Mouse (Mus musculus) hindbrain, embryonic 15.5 days (tissue): ENCODE measurements around the gene Gm8947. TPM values are rescaled to one million over a fixed set of nuclear protein-coding genes. Genes with fewer than 3 reads are reported as not detected.
"Not testable (repeated sequence)": the region's sequence is repeated elsewhere in the genome, so short reads cannot be mapped to it uniquely, and the experiment has no call there.

Source experiments
- ATAC-seq: fragments of 200-750 bp; cut with Nextera tagmentation; 2 replicates; pipeline ENCODE4 v1.8.0; 2017; ENCODE audit warnings: low read depth, moderate number of reproducible peaks, moderate TSS enrichment; ENCODE audit not compliant: low FRiP score
- H3K27ac ChIP-seq: fragments of 300-500 bp; sonication (generic); replicated peaks from 2 replicates; pipeline ENCODE4 v1.5.1; 2015; ENCODE audit warnings: mild to moderate bottlenecking, inconsistent platforms
- H3K27me3 ChIP-seq: fragments of 300-500 bp; sonication (generic); 2 replicates; pipeline ENCODE4 v1.6.1; 2015; ENCODE audit warnings: control low read depth, inconsistent platforms
- H3K36me3 ChIP-seq: fragments of 300-500 bp; sonication (generic); 2 replicates; pipeline ENCODE4 v1.6.1; 2015; ENCODE audit warnings: control low read depth, inconsistent platforms
- H3K4me1 ChIP-seq: fragments of 300-500 bp; sonication (generic); replicated peaks from 2 replicates; pipeline ENCODE4 v1.6.1; 2015; ENCODE audit warnings: control low read depth, inconsistent platforms
- H3K4me2 ChIP-seq: fragments of 300-500 bp; sonication (generic); 2 replicates; pipeline ENCODE4 v1.6.1; 2015; ENCODE audit warnings: moderate library complexity, mild to moderate bottlenecking, inconsistent platforms
- H3K4me3 ChIP-seq: fragments of 300-500 bp; sonication (generic); 2 replicates; pipeline ENCODE4 v1.5.1; 2015; ENCODE audit warnings: mild to moderate bottlenecking, inconsistent platforms
- H3K9ac ChIP-seq: fragments of 300-500 bp; sonication (generic); 2 replicates; pipeline ENCODE4 v1.6.1; 2015; ENCODE audit warnings: inconsistent platforms
- H3K9me3 ChIP-seq: fragments of 300-500 bp; sonication (generic); 2 replicates; pipeline ENCODE4 v1.6.1; 2016; ENCODE audit warnings: control low read depth, inconsistent platforms
- WGBS: fragments of 180-500 bp; shearing (Covaris S2); methylation state at CpG from one replicate; pipeline ENCODE4 v1.1.7; 2015; 5-methylcytosine and 5-hydroxymethylcytosine counted together
- polyA plus RNA-seq: library from polyadenylated mRNA; unstranded; fragments of >200 nt; fragmentation: Nextera tagmentation; extraction: Ambion mirVana; gene quantifications from 2 replicates; pipeline ENCODE4 v1.2.1, GENCODE M21; 2015

Gene Gm8947
- polyA plus RNA-seq, 1 experiment from 2014 or later: not detected

DNA sequence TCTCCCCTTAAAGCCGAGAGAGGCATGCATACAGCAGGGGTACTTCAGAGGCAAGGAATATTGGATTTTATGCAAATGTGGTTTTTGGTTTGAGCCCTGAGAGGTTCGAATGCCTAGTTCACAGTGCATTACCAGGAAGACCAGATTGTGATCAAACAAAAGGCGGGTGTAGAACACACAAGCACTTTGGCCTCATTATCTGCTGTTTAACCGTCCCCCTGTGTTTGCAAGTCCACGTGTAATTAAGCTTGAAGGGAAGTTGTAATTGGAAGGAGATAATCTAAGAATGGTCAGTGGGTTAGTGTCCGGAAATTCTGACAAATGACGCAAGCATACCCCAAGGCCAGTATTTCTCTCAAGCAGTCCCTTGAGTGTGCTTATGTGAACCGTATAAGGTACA is 26.1 kb upstream of the Gm8947 start:
- Histone ChIP-seq H3K4me2 (no peak overlapping the region), H3K4me1 (peaks cover 13% of the 10 kb centered on the region), H3K9me3 (no peaks in the 10 kb centered on the region), H3K27ac (no peak overlapping the region), H3K27me3 (no peaks in the 10 kb centered on the region), H3K9ac (no peak overlapping the region), H3K4me3 (no peak overlapping the region), H3K36me3 (no peaks in the 10 kb centered on the region)
- WGBS: 38% methylated on average over 8 of the region's 8 CpGs
- ATAC-seq: no peak

DNA sequence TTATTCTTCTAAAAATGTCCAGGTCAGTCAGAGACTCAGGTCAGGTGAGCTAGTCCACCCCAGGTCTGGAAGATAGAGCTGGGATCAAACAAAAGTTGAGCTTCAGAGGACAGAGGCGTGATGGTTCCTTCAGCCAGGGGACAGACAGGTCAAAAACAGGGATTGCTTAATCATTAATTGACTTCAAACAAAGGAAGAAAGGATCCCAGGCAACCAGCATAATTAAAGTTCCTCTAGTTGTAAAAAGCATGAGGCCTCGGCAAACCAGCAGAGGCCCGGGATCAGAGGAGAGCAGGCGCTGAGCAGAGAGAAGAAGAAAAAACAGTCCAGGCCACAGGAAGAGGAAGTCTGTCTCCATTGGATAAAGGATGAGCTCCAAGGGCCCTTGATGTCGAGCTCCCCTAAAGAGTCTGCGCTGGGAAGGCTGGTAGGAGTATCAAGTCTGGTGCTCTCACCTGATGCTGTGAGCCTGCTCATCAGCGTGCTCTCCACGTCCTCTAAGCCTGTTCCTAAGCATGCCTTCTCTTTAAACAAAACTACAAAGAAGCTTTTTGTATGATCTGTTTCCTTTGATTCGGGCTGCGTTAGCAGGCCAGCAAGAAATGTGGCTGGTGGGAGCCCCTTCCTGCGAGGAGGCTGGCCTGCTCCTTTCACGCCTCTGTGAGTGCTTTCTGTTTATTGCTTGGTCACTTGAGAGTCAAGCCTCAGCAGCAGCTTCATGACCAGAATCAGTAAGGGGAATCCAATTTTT is 24.7 kb upstream of the Gm8947 start:
- Histone ChIP-seq H3K9ac (no peak overlapping the region), H3K4me2 (no peak overlapping the region), H3K27ac (no peak overlapping the region), H3K4me3 (no peak overlapping the region), H3K36me3 (no peaks in the 10 kb centered on the region), H3K27me3 (no peaks in the 10 kb centered on the region), H3K4me1 (peaks cover 13% of the 10 kb centered on the region), H3K9me3 (no peaks in the 10 kb centered on the region)
- peak; percentile 76; the same call in 1 of the 2 replicates for ATAC-seq
- 18% methylated on average over 12 of the region's 12 CpGs for WGBS

DNA sequence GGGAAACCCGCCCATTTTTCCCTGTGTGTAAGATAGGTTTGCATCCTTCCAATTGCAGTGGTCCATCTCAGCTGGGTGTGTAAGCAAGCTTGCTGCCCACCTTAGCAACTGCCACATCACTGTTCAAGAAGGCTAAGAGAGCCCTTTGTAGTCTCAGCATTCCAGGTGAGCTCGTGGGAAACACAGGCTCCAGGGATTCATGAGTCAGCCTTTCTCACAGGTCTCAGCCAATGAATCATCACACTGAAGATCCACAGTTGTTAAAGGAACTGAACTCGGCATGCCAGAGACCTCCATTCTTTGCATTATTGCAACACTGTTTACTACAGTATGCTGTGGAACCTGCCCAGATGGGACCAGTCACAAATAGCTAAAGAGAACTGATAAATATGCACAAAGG is 23.5 kb upstream of the Gm8947 start:
- H3K27me3 ChIP-seq: no peaks in the 10 kb centered on the region
- no peak for ATAC-seq
- H3K27ac ChIP-seq: no peak overlapping the region
- no peak overlapping the region for H3K4me3 ChIP-seq
- H3K9me3 ChIP-seq: no peaks in the 10 kb centered on the region
- H3K4me2 ChIP-seq: no peak overlapping the region
- WGBS: 77% methylated on average over 3 of the region's 3 CpGs
- H3K36me3 ChIP-seq: no peaks in the 10 kb centered on the region
- H3K4me1 ChIP-seq: peaks cover 13% of the 10 kb centered on the region
- no peak overlapping the region for H3K9ac ChIP-seq

DNA sequence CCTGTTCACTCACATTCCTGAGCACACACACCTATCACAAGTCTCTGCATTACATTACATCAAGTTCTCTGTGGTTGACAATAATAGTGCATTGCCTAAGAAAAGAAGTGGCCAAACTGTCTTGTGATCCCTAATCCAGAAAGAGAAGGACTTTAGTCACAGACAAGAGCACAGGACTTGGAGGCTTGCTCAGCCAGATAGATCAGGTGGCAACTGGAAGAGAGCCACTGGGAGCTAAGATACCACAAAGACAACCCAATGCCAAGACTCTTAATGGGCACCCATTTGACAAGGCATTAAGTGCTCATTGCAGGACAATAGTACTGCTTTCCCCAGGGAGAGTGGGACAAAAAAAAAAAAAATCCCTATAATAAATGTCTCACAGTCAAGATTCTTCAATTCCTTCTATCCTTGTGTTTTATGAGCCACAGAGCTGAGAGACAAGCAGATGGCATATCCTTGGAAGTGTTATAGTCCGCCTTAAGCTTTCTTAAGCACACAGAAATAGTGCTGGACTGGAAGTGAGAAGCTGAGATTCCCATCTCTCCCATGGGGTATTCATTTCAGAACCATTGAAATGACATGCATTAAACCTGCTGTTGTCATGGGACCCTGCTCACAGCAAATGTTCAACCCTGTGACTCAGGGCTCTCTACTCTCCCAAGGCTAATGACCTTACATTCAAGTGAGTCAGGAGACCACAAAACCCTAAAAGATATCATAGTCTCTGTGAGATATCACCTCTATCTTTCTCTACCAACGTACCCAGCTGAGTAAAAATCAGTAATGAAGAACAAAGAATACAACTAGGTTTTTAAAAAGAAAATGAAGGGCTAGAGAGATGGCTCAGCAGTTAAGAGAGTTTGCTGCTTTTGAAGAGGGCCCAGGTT is 20.4 kb upstream of the Gm8947 start:
- Histone ChIP-seq H3K4me1 (peaks cover 13% of the 10 kb centered on the region), H3K4me2 (no peak overlapping the region), H3K36me3 (no peaks in the 10 kb centered on the region), H3K9me3 (no peaks in the 10 kb centered on the region), H3K27me3 (no peaks in the 10 kb centered on the region), H3K9ac (no peak overlapping the region), H3K4me3 (no peak overlapping the region), H3K27ac (no peak overlapping the region)
- ATAC-seq: no peak
- 80% methylated on average over 2 of the region's 2 CpGs for WGBS

DNA sequence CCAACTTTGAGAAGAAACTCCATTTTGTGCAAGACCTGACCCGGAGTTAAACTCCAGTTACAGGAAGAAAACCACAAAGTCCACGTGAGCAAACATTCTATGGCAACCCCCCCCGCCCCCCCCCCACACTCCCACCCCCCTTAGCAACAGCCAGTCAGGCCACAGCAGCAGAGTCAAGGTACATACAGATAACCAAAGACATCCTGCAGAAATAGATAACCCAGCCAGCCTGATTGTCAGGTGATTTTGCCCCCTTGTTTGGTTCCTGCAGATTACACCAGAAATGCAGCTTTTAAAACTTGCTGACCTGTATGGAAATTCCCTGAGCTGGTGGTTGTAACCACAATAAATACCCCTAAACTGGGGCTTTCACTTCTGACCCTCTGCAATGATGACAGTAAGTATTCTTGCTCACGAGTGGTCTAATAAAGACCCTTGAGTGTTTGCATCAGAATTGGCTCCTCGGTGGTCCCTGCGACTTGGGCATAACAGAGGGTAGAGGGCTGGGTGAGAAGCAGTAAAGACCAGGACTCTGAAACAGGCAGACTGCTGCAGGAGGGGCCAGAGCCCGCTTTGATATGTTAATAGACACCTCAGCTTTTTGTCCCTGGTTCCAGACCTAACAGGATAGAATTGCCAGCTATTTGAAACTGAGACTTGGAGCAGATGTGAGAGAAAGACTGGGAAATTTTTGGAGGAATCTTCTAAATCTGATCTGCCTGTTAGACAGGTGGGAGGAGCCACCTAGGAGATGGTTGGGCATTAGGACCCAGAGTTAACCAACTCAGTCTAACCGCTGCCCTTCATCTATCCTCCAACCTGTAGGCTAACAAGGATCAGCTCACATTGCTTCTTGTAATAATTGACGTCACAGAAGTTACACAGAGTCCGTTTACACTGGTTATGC is 14.9 kb upstream of the Gm8947 start:
- peak overlapping the region; percentile 50 for H3K4me2 ChIP-seq
- H3K4me1 ChIP-seq: peaks cover 11% of the 10 kb centered on the region; the same call in 1 of the 2 replicates
- peak overlapping the region; percentile 31 for H3K4me3 ChIP-seq
- H3K27me3 ChIP-seq: no peaks in the 10 kb centered on the region
- WGBS: 6% methylated on average over 10 of the region's 10 CpGs
- ATAC-seq: peak; percentile 75
- H3K9me3 ChIP-seq: no peaks in the 10 kb centered on the region
- no peaks in the 10 kb centered on the region for H3K36me3 ChIP-seq
- no peak overlapping the region for H3K27ac ChIP-seq
- H3K9ac ChIP-seq: no peak overlapping the region

DNA sequence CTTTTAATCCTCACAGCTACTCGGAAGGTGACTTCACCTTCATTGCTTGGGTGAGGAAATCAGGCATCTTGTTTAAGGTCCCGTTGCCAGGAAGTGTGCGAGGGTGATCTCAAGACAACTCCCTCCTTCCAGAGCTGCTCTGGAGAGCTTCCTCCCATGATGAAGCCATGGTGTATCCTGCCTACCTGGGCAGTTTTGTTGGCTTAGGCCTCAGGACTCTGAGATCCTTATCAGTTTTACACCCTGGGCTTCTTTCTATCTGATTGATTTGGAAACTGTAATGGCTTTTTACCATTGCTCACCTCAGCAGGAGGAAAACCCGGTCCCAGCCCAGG is 14.3 kb upstream of the Gm8947 start:
- Histone ChIP-seq H3K4me2 (peak overlapping the region; percentile 50), H3K27me3 (no peaks in the 10 kb centered on the region), H3K9me3 (no peaks in the 10 kb centered on the region), H3K4me3 (peak overlapping the region; percentile 31), H3K4me1 (peaks cover 11% of the 10 kb centered on the region; the same call in 1 of the 2 replicates), H3K9ac (no peak overlapping the region), H3K27ac (no peak overlapping the region; the same call in 1 of the 2 replicates), H3K36me3 (no peaks in the 10 kb centered on the region)
- ATAC-seq: 0 out of 2 replicates have a peak, but pooled peaks have one; percentile 23
- WGBS: 8% methylated on average over 4 of the region's 4 CpGs

DNA sequence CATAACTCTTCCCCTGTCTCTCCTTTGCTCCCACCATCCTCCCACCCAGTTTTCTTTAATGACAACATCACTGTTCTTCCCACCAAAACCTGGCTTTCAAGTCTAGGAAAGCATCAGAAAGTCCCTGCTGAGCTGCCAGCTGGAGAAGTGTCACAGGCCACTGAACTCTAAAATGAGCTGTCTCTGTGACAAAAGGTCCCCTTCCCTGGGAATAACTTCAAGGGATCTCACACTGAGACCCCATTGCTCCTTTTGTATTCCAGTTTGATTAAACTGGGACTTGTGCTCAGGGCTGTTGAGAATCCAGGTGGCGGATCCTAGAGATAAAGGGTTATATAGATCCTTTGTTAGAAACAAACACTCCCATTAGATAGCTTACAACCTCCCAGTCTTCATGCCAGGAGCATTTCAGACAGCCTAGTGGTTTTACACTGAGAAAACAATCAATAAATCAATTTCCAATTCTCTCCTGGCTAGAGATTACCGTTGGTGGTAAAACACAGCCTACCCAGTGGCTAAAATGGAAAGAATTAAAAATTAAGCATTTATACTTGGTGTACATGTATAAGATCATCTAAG is 13.6 kb upstream of the Gm8947 start:
- no peak overlapping the region for H3K27ac ChIP-seq
- H3K4me1 ChIP-seq: peaks cover 11% of the 10 kb centered on the region; the same call in 1 of the 2 replicates
- H3K4me3 ChIP-seq: no peak overlapping the region
- 10% methylated on average over 2 of the region's 2 CpGs for WGBS
- no peak overlapping the region for H3K4me2 ChIP-seq
- ATAC-seq: peak; percentile 15; the same call in 1 of the 2 replicates
- H3K36me3 ChIP-seq: no peaks in the 10 kb centered on the region
- no peak overlapping the region for H3K9ac ChIP-seq
- no peaks in the 10 kb centered on the region for H3K9me3 ChIP-seq
- H3K27me3 ChIP-seq: no peaks in the 10 kb centered on the region

DNA sequence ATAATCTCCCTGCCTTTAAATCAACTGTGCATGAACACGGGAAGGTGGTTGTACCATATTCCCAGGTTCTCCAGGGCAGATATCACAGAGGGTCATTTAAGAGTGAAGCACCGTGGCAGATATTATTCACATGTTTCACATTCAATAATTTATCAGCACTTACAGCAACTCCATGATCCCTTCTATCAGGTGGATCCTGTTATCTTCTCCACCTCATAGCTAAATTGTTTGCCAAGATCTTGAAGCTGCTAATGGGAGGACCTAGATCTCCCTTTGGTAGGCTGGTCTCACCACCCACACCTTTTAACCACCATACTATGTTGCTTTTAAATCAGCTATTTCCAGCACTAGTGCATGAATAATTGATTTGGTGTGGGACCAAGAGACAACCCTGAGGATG is 12.0 kb upstream of the Gm8947 start:
- H3K9me3 ChIP-seq: no peaks in the 10 kb centered on the region
- no peak overlapping the region for H3K27ac ChIP-seq
- peaks cover 11% of the 10 kb centered on the region; the same call in 1 of the 2 replicates for H3K4me1 ChIP-seq
- no peak overlapping the region for H3K4me3 ChIP-seq
- no peak for ATAC-seq
- H3K9ac ChIP-seq: no peak overlapping the region
- H3K4me2 ChIP-seq: no peak overlapping the region
- 89% methylated on average over 2 of the region's 2 CpGs for WGBS
- H3K36me3 ChIP-seq: no peaks in the 10 kb centered on the region
- H3K27me3 ChIP-seq: no peaks in the 10 kb centered on the region

DNA sequence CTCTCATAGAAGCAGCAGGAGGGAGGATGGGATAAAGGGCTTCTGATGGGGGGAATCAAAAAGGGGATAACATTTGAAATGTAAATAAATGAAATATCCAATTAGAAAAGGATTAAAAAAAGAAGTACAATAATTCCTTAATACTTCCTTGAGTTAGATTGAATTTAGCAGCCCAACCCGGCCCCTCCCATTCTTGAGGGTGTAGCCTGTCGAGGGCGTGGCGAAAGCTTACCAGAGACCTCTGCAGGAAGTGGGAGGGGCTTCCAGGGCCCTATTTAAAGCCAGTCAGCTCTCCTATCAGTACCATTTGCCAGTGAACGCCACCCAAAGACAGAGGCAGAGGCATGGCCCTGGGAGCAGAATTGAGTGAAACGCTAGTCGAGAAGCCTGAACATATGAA is 9.9 kb upstream of the Gm8947 start, which contains the start of gene Gm47985:
Gene Gm47985 (plus strand): TSS at position 272 of the 400 bp plus-strand sequence.
- not testable (repeated sequence) for H3K9me3 ChIP-seq, H3K27ac ChIP-seq, H3K27me3 ChIP-seq, H3K4me3 ChIP-seq, H3K9ac ChIP-seq, ATAC-seq, H3K36me3 ChIP-seq, H3K4me2 ChIP-seq
- WGBS: no CpG with 5 or more reads among the region's 7 CpGs
- H3K4me1 ChIP-seq: peaks cover 11% of the 10 kb centered on the region; the same call in 1 of the 2 replicates

DNA sequence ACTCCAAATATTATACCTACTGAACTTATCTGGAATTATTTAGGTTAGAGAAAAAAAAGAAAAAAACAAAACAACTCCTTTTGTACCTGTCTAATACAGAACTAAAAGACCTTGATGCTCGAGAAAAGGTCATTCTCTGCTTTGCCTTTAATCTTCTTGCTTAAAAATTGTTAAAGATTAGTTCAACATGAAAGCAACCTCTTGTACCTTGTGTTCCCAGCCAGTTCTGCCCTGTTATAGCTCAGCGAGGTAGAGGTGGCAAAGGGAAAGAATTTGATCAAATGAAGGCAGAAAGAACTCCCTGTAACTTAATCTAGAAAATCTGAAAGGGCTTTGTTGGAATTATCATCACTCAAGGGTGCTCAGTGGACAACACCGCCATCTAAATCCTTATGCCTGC is 6.0 kb upstream of the Gm8947 start:
- H3K36me3 ChIP-seq, H3K9ac ChIP-seq, H3K4me3 ChIP-seq, H3K4me1 ChIP-seq, H3K4me2 ChIP-seq, H3K27me3 ChIP-seq, ATAC-seq, H3K27ac ChIP-seq, H3K9me3 ChIP-seq: not testable (repeated sequence)
- 86% methylated on average over 3 of the region's 3 CpGs for WGBS

DNA sequence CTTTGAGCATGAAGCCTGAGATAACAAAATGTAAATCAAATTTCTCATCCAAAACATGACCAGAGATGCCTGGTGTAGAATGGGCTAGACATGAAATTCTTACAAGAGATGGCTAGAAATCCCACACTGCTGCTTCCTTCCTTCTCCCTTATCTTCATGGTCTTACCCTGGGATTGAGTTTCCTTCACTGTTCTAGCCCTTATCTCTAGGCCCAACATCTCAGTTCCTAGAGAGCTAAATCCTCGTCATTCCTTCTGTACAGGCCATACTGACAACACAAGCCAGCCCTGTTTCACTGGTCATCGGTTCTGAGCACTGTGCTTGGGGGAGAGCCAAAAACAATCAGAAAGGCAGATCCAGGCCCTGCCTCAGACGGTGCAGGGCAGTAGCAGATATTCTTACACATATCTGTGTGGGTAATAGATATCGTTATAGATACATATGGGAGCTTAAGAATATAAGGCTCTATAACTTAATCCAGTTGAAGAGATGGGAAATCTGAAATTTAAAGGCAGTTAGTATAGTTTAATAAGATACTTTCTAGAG is 5.2 kb upstream of the Gm8947 start:
- not testable (repeated sequence) for H3K9me3 ChIP-seq, H3K4me1 ChIP-seq, ATAC-seq, H3K36me3 ChIP-seq, H3K27me3 ChIP-seq, H3K9ac ChIP-seq, H3K4me3 ChIP-seq, H3K4me2 ChIP-seq, H3K27ac ChIP-seq
- WGBS: 88% methylated on average over 4 of the region's 4 CpGs
